Mouse (Mus musculus) adrenal gland, postnatal 10 days (tissue): ENCODE results near the gene Fam20b. TPM values are rescaled to one million over a fixed set of nuclear protein-coding genes. Genes with fewer than 3 reads are reported as not detected.
"Not testable (repeated sequence)": the region's sequence is repeated elsewhere in the genome, so short reads cannot be mapped to it uniquely, and the experiment has no call there.

ENCODE experiments used
- DNase-seq: peaks from one replicate; pipeline ENCODE4 v3.0.0; 2021; ENCODE audit warnings: mixed read lengths
- total RNA-seq, 2 experiments: library from RNA; stranded (reverse); gene quantifications; 2 replicates each; pipeline ENCODE4 v1.2.3; 2021

Fam20b gene
- total RNA-seq, 2 experiments from 2014 or later, result 37.5 to 42.8 TPM

DNA sequence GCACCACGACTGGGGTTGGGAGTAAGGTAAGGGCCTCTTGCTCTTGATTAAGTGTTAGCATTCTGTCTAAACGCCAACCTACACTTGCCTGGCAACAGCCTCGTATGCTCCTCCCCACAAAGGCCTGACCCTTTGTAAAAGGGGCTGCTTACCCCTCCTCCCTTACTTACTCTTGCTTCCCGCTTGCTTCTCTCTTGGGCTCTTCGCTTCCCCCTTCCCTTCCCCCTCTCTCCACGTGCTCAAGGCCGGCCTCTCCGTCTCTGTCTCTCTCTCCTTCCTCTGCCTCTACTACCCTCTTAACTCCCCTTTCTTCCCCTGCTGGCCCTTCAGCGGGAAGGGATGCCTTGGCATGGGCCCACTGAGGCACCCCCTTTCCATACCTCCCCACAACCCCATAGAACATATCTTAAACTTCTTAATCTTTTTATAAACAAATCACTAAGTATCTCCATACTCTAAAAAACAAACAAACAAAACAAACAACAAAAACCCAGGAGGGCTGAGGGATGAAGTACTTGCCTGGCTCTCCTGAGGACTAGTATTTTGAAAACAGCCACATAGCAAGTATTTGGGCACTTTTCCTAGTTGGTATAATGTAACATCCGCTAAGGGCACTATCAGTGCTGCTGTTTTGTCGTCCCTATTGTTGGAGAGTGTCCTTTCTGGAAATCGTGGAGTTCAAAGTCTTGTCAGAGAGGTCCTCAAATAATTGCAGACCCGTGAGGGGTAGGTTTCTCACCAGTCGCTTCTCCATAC, 46.0 kb downstream of the Fam20b start:
- DNase-seq, result no peak

GRCm38 (mm10) chr1:156671921-156672320, 47.0 kb downstream of the Fam20b start:
- DNase-seq, result no peak

DNA sequence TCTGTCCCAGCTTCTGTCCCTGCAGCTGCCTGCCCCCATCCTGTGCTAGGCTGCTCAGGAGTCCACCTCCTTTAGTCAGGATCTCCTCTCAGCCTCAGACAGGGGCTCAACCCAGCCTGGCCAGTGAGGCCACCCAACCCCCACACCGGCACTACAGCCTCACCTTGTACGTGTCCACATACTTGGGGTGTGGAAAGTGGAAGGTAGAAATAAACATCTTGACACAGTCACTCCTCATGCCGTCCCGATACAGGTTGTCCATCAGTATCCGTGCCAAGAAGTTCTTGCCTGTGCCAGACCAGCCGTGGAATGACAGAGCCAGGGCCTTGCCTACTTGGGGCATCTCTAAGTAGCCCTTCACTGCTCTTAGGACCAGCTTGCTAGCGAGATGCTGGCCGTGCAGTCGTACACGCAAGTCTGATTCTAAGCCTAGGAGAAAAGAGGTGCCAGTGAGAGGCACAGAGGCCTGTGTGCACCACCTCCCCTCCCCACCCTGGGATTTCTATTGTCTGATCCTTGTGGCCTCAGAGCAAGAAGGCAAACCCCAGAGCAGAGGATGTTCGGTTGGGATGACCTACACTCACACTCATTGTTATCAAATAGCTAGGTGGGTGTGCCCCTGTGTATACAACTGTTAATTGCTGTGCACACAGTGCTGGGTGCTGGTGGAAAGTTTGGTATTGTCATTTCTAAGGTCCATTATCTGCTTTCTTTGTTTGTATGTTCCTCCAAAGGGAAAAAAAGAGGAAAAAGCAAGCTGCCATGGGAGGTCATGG, 49.5 kb downstream of the Fam20b start:
- DNase-seq, result no peak

DNA sequence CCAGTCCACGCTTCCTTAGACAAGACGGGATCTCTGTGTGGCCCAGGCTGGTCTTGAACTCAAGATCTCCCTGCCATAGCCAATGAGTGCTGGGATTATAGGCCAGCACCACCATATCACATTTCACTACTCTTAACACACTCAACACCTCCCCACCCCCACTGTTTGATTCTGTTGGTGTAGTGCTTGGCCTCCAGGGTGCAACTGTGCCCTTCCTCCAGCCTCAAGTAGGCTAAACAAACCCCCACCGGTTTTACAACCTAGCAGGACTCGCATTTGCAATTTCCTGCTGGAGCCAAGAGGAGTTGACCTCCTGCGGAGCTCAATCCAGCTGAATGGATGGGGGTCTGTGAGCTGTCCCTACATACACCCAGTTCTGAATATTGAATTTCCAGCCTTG, 50.3 kb downstream of the Fam20b start:
- DNase-seq, result no peak

DNA sequence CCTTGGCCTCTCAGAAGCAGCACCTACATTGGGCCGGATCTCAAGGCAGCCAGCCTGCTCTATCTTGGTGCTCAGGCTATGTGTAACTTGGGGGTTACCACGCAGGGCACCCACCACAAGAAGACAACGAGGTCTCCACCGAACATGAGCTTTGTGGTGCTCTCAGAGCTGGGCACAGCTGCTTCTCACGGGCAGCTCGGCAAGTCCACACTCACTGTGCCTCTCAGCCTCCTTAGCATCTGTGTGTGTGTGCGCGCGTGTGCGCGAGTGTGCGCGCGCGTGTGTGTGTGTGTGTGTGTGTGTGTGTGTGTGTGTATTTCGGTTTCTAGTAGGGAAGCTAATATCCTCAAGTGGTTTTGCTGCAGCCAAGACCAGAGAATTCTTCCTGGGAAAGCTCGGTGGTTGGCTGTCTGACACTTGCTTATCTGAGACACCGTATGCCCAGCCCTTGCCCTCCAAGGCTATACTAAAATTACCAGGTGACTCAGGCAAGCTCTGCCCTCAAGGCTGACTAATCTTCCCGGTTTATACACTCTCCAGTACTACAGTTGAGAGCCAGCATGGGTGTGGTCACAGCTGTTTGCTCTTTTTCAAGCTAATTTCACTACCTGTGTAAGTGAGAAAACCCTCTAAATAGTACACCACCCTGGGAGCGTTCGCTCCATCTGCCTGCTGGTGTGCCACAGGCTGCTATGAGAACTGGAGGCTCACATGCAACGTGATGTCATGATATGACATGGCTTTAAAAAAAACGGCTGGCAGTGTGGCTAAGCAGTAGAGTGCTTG, 51.6 kb downstream of the Fam20b start:
- peak; percentile 41 for DNase-seq

DNA sequence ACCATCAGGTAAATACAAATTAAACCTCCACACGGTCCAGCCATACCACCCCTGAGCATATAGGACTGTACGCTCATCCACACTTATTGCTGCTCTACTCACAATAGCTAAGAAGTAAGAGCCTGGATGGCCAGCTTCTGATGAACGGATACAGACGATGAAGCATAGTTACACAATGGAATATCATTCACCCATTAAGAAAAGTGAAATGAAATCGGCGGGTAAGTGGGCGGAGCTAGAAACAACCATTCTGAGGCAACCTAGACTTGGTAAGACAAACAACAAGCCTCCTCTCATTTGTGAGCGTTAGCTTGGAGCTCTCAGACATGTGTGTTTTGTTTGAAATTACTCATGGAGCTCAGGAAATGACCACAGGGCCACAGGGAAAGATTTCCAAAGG, 53.1 kb downstream of the Fam20b start:
- no peak for DNase-seq

- not testable (repeated sequence) for DNase-seq
Observed at GRCm38 (mm10) chr1:156660660-156661236, 58.1 kb downstream of the Fam20b start.

GRCm38 (mm10) chr1:156659906-156660659, 58.8 kb downstream of the Fam20b start:
- DNase-seq, result peak; percentile 79

DNA sequence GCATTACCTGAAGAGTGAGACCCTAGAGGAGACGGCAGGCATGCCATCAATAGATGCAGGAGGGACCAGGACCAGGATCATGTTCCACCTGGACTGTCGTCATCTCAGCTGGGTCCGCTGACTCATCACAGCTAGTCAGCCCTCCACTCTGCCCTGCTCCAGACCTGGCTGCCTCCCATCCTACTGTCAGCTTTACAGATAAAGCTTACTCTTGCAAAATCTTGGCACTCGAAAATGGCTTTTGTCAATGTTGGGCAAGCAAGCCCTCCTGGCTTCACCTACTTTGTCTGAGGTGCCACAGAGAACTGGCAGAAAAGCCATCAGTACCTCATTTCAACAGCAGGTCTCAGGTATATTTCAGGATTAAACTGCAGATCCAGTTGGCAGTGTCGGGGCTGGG, 60.2 kb downstream of the Fam20b start:
- peak; percentile 53 for DNase-seq

DNA sequence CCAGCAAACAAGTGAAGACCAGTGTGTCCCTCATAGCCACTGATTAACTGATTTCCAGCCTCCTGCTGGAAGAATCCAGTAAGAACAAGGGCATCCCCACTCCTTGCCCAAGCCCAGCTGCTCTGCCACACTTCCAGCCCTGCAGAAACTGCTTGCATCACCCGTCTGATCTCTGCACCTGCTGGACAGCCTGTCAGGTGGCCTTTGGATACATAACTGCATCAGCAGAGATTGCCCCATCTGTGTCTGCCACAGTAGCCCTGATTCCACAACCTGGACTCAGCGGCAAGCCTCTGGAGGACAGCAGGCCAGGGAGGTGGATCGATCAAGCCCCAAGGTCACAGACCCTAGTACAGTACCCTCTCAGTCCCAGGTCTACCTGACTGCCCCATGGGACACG, 61.4 kb downstream of the Fam20b start:
- DNase-seq, result no peak

GRCm38 (mm10) chr1:156654735-156655530, 64.0 kb downstream of the Fam20b start:
- no peak for DNase-seq

DNA sequence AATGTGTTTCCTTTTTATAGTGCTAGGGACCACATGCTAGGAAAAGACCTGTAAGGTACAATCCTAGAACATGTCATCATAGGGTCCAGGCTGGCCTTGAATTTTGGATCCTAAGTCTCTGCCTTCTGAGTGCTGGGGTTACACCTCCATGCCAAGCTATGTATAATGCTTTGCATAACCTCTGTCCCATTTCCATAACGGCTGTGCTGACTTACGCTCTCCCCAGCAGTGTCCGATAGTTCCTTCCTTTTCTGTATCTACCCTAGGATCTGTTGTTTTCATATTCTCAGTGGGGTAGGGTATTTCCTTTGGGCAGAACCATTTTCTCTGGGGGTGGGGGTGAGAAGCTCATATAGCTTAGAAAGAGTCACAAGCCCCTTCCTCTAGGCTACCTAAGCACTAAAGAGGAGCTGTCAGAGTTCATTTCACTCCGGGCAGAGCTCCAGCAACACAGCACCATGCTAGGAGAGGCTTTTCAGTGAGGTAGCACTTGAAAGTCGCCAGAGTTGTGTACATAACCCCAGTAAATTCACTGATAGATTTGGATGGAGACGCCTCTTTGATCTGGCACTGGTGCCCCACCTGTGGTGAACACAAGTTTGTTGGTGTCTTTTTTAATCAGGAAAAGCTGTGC, 66.6 kb downstream of the Fam20b start:
- DNase-seq, result no peak

DNA sequence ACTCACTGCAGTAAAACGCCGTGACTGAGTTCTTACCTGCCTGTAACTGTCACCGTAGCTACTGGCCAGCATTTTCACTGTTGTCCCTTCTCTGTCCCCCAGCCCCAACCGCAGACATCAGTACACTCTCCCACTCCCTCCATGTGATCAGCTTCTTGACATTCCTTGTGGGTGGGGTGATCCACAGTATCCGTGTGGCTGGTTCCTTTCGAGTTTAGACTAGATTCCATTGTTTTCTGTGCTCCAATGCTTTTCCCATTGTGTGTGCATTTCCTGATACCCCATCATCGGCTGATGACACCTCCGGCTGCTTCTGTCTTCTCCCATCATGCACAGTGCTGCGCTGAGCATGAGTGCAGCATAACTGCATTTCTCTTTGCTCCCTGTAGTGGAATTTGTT, 68.3 kb downstream of the Fam20b start:
- DNase-seq, result no peak

DNA sequence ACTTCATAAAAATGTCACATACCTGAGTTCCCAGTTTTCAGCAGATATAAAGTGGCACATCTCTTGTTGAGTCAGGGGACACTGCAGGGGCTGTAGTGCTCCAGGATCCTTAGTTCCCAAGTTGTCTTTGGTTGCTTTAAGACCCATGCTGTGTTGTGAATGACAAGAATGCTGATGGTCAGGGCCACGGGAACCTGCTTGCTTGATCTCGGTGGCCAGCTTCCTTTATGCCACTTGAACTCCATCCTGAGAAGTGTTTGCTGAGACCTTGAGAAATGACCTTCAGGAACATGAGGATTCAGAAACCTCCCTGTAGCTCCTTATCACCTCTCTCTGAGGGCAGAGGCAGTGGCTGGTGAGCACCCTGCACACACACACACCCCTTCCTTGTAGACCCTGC, 70.2 kb downstream of the Fam20b start:
- no peak for DNase-seq

DNA sequence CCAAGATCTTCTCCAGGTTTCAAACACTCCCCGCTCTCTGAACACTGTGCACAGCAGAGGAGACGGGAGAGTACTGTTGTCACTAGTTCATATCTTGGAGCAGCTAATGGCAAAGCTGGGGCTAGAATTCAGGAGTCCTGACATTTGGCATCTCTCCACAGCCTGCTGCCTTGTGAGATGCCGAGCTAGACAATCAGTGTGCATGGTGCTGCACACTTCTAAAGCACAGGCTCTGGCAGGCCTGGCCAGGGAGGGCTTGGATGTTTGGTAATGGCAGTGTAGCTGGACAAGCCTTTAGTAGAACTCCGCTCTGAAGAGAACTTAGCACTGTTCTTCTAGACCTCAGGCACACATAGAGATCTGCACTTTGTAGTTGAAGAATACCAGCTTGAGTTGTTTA, 72.9 kb downstream of the Fam20b start:
- DNase-seq, result no peak

DNA sequence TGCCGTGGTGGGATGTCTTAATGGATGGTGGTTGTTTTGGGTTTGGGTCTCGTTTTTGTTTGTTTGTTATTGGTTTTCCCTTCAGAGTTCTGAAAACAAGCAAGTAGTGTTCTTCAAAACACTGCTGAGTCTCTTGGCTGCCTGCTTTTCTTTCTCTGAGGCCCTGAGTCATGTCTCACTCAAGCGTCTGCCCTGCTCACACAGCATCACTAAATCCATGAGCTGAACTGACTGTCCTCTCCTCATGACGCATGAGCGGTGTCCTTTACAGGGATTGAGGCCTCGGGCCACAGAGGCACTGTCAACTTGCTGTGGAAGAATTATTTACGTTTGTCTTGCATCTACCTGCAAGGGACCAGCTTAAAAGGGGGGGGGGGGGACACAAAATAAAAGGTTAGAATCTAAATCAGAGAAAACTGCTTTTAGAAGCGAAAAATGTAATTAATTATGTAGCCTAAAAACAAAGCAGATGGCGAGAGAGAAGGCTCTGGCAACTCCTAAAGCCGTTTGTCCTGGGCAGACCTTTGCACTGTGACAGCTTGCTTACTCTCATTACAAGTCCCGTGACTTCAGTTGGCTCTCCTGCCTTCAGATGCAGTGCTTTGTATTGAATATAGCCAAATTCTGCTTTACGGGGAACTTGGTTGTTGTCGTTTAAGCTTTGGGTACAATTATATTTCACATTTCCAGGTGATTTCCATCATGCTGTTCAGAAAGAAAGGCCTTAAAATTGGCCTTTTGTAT, 73.9 kb downstream of the Fam20b start:
- no peak for DNase-seq

DNA sequence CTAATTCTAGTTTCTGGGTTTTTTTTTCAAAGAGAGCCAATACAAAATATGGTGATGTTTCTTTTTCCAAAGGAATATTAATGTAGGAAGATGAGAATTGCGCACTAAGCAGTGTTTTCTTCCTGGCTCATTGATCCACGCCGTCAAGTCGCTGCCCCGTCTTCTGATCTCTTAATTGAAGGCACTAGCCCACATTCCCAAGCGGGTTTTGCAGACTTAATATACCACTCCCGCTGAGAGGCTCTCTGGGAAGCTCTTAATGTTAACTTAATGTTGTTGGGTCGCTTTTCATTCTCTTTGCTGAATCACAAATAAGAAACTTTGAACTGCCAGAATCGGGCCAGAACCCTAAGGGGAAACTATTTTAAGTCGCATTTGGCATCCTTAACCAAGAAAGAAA, 74.8 kb downstream of the Fam20b start:
- no peak for DNase-seq

DNA sequence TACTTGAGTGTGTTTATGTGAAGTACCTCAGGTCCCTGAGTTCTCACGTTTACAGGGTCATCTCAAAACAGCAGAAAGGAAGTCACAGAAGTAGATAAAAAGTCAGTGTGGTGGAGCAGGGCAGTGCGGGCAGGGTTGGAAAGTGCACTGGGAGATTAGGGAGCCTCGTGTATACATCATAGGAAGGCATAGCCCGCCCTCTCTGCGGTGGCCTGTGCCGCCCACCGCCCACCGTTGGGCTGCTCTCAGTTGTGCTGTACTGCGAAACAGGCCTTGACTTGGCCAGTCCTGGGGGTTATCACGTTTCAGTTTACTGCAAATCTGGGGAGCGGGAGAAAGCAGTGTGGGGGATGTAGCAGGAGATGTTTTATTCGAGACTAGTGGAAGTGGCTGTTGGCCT, 76.1 kb downstream of the Fam20b start:
- no peak for DNase-seq

DNA sequence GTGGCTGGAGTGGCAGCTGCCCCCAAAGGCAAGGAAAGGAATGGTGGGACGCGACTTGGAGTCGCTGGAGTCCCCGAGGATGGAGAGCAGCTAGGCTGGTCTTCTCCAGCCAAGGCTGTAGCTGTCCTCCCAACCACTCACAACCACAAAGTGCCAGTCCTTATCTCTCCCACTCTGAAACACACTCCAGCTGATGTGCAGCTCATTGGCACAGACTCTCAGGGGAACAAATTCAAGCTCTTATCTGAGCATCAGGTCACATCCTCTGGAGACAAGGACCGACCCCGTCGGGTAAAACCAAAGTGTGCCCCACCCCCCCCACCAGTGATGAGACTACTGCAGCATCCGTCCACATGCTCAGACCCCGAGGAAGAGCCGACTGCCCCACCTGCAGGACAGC, 77.1 kb downstream of the Fam20b start:
- DNase-seq, result no peak

GRCm38 (mm10) chr1:156640577-156640976, 78.3 kb downstream of the Fam20b start:
- DNase-seq, result no peak
